Mouse (Mus musculus): ENCODE measurements around the gene Sema5a. TPM values are rescaled to one million over a fixed set of nuclear protein-coding genes. Genes with fewer than 3 reads are reported as not detected.

The Sema5a gene
- total and polyA plus RNA-seq, 3 experiments = 0.17 to 0.27 (median 0.17) TPM

DNA sequence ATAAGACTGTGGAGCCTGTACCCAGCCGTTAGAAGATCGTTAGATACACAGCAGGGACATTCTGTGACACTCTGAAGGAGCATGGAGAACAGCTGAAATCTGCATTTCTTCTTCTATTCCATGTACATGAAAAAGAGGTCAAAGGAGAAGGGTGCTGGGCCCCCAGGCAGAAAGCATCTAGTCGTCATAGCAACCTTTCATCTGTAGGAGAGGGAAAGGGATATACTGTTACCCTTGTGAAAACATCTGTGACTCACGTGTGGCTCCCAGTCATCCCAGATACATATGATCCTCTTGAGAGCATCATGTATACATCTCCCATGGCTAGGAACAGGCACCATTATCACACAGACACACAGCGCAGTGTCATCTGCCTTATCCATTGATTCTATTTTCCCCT lies 16.3 kb downstream of the Sema5a start:
- dilution Hi-C loops (cut with MboI; ENCODE audit: extremely low pct_ligation_motif_present, extremely low pct_unique_long_range_greater_than_20kb, low sequenced_read_pairs) (no loop called here), in situ Hi-C loops (cut with MboI; ENCODE audit: low pct_ligation_motif_present, low pct_unique_long_range_greater_than_20kb, low sequenced_read_pairs) (no loop called here)
- TF ChIP-seq SMC3 (IDR thresholded peaks at IDR 0.05; ENCODE audit: low read depth, low read length) (no peak), POLR2AphosphoS2 (IDR thresholded peaks at IDR 0.05; ENCODE audit: low read depth, low read length) (no peak), IRF4 (IDR thresholded peaks at IDR 0.05; ENCODE audit: low read depth, low read length) (no peak), ZKSCAN1 (IDR thresholded peaks at IDR 0.05; ENCODE audit: borderline replicate concordance, low read depth, low read length) (no peak), MXI1 (IDR thresholded peaks at IDR 0.05; ENCODE audit: low read depth, low read length) (no peak), MAX (IDR thresholded peaks at IDR 0.05; ENCODE audit: low read length) (no peak), BHLHE40 (IDR thresholded peaks at IDR 0.05; ENCODE audit: low read depth, low read length) (no peak)

GRCm38 (mm10) chr15:32263651-32264050 lies 19.0 kb downstream of the Sema5a start:
- TF ChIP-seq HCFC1 (IDR thresholded peaks at IDR 0.05; ENCODE audit: low read depth, low read length) = no peak
- TF ChIP-seq KAT2A (IDR thresholded peaks at IDR 0.05; ENCODE audit: insufficient replicate concordance, low read length) = no peak
- TF ChIP-seq RCOR1 (conservative IDR thresholded peaks at IDR 0.05; ENCODE audit: low read depth, low read length) = no peak
- TF ChIP-seq USF2 (conservative IDR thresholded peaks at IDR 0.05; ENCODE audit: low read depth, low read length) = no peak
- TF ChIP-seq ETS1 (conservative IDR thresholded peaks at IDR 0.05; ENCODE audit: low read depth, low read length) = no peak
- TF ChIP-seq ZC3H11A (IDR thresholded peaks at IDR 0.05; ENCODE audit: low read depth, low read length) = no peak
- no peak for TF ChIP-seq ZMIZ1 (IDR thresholded peaks at IDR 0.05; ENCODE audit: low read depth, low read length)
- TF ChIP-seq RAD21 (IDR thresholded peaks at IDR 0.05; ENCODE audit: low read depth, low read length) = no peak
- no peak for TF ChIP-seq JUND (conservative IDR thresholded peaks at IDR 0.05; ENCODE audit: low read depth, low read length)
- no peak for TF ChIP-seq SIN3A (IDR thresholded peaks at IDR 0.05; ENCODE audit: low read length)
- TF ChIP-seq E2F4 (IDR thresholded peaks at IDR 0.05; ENCODE audit: insufficient replicate concordance, low read depth, low read length) = no peak
- no peak for TF ChIP-seq CHD2 (IDR thresholded peaks at IDR 0.05; ENCODE audit: low read length)
- DNase-seq (ENCODE audit: extremely low read depth) = no peak
- H3K79me2 ChIP-seq (replicated peaks; ENCODE audit: control insufficient read depth, extremely low read depth, insufficient read depth, poor library complexity, severe bottlenecking) = no peaks in the 10 kb centered on the region
- no peaks in the 10 kb centered on the region for H3K9me3 ChIP-seq (replicated peaks; ENCODE audit: low read length)
- dilution Hi-C loops (cut with MboI; ENCODE audit: extremely low pct_ligation_motif_present, extremely low pct_unique_long_range_greater_than_20kb, low sequenced_read_pairs) = no loop called here
- H3K4me1 ChIP-seq (ENCODE audit: control insufficient read depth in 1 of 2, insufficient read depth in 2 of 2) = peaks cover 18 to 25% of the 10 kb centered on the region in 2 experiments
- no peak overlapping the region for H3K27ac ChIP-seq (ENCODE audit: insufficient read depth, low read depth)
- H3K9ac ChIP-seq (ENCODE audit: insufficient read depth, low read depth) = no peak overlapping the region
- H3K36me3 ChIP-seq (replicated peaks in 1 of 2; ENCODE audit: control insufficient read depth in 1 of 2, insufficient read depth in 1 of 2, low read length in 1 of 2) = no peaks in the 10 kb centered on the region
- peaks cover 5% of the 10 kb centered on the region for H3K27me3 ChIP-seq (replicated peaks)
- in situ Hi-C loops (cut with MboI; ENCODE audit: low pct_ligation_motif_present, low pct_unique_long_range_greater_than_20kb, low sequenced_read_pairs) = no loop called here
- no peak overlapping the region for H3K4me3 ChIP-seq (replicated peaks in 1 of 3; ENCODE audit: low read depth in 2 of 3, low read length in 2 of 3, poor library complexity in 1 of 3)
- no peak overlapping the region for H3K4me2 ChIP-seq (ENCODE audit: insufficient read depth, low read depth, poor library complexity, severe bottlenecking)

More for the DNA sequence above, 16.3 kb downstream of the Sema5a start:
- no peaks in the 10 kb centered on the region for H3K79me2 ChIP-seq (replicated peaks; ENCODE audit: control insufficient read depth, extremely low read depth, insufficient read depth, poor library complexity, severe bottlenecking)
- H3K27me3 ChIP-seq (replicated peaks) = no peaks in the 10 kb centered on the region
- no peaks in the 10 kb centered on the region for H3K9me3 ChIP-seq (replicated peaks; ENCODE audit: low read length)
- H3K4me2 ChIP-seq (ENCODE audit: insufficient read depth, low read depth, poor library complexity, severe bottlenecking) = no peak overlapping the region
- DNase-seq (ENCODE audit: extremely low read depth) = no peak
- no peaks in the 10 kb centered on the region for H3K36me3 ChIP-seq (replicated peaks in 1 of 2; ENCODE audit: control insufficient read depth in 1 of 2, insufficient read depth in 1 of 2, low read length in 1 of 2)
- no peak overlapping the region for H3K27ac ChIP-seq (ENCODE audit: insufficient read depth, low read depth)
- H3K4me1 ChIP-seq (ENCODE audit: control insufficient read depth in 1 of 2, insufficient read depth in 2 of 2) = peaks cover 10 to 14% of the 10 kb centered on the region in 2 experiments
- no peak overlapping the region for H3K9ac ChIP-seq (ENCODE audit: insufficient read depth, low read depth)
- H3K4me3 ChIP-seq (replicated peaks in 1 of 3; ENCODE audit: low read depth in 2 of 3, low read length in 2 of 3, poor library complexity in 1 of 3) = no peak overlapping the region

Data from CH12.LX (cell line).